Mouse (Mus musculus) bone marrow macrophage, adult 2 months (primary cell): Measurements from ENCODE around the gene Snapc3. TPM values are rescaled to one million over a fixed set of nuclear protein-coding genes. Genes with fewer than 3 reads are reported as not detected.
A peak's percentile ranks its signal among the peaks of the same experiment; 100 is the strongest.
"Not testable (repeated sequence)": the region's sequence is repeated elsewhere in the genome, so short reads cannot be mapped to it uniquely, and the experiment has no call there.

ENCODE experiments used
- H3K27ac ChIP-seq: 2 replicates; pipeline ENCODE4 v1.5.1; 2012; ENCODE audit warnings: low read depth, low read length; ENCODE audit not compliant: insufficient read depth
- H3K4me1 ChIP-seq: 2 replicates; pipeline ENCODE4 v1.6.1; 2012; ENCODE audit warnings: low read length; ENCODE audit not compliant: control insufficient read depth, insufficient read depth
- H3K4me3 ChIP-seq: 2 replicates; pipeline ENCODE4 v1.5.1; 2012; ENCODE audit warnings: mild to moderate bottlenecking, low read length, moderate library complexity; ENCODE audit not compliant: insufficient read depth
- CTCF ChIP-seq: IDR thresholded peaks from 2 replicates; pipeline ENCODE4 v1.5.1; 2012; ENCODE audit warnings: low read depth, mild to moderate bottlenecking, low read length, moderate library complexity
- POLR2A ChIP-seq: IDR thresholded peaks from 2 replicates; pipeline ENCODE4 v1.6.1; 2012; ENCODE audit warnings: mild to moderate bottlenecking, low read depth, low read length, borderline replicate concordance
- polyA plus RNA-seq: library from polyadenylated mRNA; stranded (reverse); fragments of >200 nt; gene quantifications from 2 replicates; pipeline ENCODE4 v1.2.4, GENCODE M21; 2012; ENCODE audit not compliant: missing spikeins, insufficient read depth, insufficient read length

Gene Snapc3
- polyA plus RNA-seq, 1 experiment: 14.2 TPM

DNA sequence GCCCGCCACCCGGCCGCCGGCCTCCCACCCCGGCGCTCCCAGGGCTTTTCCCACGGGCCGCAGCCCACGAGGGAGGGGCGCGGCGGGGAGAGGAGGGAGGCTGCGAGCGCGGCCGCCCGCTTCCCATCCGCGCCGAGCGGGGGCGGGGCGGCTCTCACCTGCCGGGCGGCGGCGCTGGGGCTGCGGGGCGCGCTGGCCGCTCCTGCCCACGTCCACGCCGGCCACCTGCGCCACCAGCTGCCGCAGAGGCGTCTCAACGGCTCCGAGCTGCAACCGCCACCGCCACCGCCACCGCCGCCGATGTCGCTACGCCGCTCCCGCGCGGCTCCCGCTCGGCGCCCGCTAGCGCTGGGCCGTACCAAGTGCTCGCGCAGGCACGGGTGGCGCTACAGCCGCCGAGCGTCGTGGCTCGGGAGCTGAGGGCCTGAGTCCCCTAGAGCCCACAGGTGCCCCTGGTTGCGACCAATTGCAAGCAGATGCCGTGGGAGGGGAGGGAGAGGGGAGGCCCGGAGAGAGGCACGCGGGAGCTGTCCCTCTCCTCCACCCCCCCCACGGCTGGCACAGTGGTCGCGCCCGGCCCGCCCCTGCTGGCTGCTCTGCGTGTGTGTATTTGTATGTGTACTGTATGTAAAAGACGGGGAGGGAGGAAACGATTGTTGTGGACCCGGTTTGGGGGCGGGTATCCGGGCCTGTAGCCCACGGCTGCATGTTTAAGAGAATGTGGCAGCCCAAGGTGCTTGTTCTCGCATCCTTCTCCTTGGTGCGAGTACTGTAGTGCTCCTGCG, 68.8 kb downstream of the Snapc3 start, which contains the start of gene Psip1:
TSS of gene Psip1 (minus strand) at position 343 of the 785 bp plus-strand sequence.
- Histone ChIP-seq H3K4me1 (peaks cover 4% of the 10 kb centered on the region), H3K4me3 (peak within 1 kb of the TSS; percentile 69), H3K27ac (peak within 1 kb of the TSS; percentile 81)
- TF ChIP-seq POLR2A: no peak
- no peak for TF ChIP-seq CTCF

DNA sequence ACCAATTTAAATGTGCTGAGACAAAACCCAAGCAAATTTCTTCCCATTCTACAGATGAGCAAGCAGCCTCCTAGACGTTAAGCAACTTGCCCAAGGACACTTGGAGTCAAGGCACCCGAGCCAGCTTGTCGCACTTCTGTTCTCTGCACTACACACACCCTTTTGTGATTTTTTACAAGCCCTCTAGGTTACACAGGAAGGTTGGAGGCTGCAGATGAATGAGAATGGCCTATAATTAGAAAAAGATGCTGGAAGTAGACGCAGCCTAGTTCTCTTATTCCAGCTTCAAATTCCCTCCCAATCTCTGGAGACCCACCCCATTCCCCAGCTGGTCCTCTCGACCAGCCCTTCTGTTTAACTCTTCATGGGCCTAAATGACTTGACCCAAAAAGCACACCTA, 71.6 kb downstream of the Snapc3 start:
- no peak for TF ChIP-seq CTCF
- no peak for TF ChIP-seq POLR2A
- H3K4me1 ChIP-seq: peaks cover 4% of the 10 kb centered on the region
- no peak overlapping the region for H3K27ac ChIP-seq
- H3K4me3 ChIP-seq: no peak overlapping the region

DNA sequence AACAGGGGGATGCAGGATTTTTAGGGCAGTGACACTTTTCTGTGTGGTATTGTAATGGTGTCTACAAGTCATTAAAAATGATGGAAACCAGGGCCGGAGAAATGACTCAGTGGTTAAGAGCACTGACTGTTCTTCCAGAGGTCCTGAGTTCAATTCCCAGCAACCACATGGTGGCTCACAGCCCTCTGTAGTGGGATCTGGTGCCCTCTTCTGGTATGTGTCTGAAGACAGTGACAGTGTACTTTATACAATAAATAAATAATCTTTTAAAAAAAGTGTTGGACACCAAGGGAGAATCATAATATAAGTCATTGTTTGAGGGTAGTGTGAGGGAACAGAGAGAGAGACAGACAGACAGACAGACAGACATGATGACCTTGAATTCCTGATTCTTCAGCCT, 75.6 kb downstream of the Snapc3 start:
- no peak for TF ChIP-seq CTCF
- Histone ChIP-seq H3K27ac (no peak overlapping the region), H3K4me3 (no peak overlapping the region), H3K4me1 (no peaks in the 10 kb centered on the region)

DNA sequence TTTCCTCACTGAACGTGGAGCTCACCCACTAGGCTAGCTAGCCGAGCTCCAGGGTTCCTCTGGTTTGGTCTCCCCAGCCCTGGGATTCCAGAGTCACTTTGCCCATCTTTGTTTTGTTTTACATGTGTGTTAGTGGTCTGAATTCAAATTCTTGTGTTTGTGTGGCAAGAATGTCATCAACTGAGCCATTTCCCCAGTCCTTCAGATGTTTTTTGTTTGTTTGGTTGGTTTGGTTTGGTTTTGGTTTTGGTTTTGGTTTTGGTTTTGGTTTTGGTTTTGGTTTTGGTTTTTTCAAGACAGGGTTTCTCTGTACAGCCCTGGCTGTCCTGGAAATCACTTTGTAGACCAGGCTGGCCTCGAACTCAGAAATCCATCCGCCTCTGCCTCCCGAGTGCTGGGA, 79.5 kb downstream of the Snapc3 start:
- not testable (repeated sequence) for H3K27ac ChIP-seq, H3K4me3 ChIP-seq

DNA sequence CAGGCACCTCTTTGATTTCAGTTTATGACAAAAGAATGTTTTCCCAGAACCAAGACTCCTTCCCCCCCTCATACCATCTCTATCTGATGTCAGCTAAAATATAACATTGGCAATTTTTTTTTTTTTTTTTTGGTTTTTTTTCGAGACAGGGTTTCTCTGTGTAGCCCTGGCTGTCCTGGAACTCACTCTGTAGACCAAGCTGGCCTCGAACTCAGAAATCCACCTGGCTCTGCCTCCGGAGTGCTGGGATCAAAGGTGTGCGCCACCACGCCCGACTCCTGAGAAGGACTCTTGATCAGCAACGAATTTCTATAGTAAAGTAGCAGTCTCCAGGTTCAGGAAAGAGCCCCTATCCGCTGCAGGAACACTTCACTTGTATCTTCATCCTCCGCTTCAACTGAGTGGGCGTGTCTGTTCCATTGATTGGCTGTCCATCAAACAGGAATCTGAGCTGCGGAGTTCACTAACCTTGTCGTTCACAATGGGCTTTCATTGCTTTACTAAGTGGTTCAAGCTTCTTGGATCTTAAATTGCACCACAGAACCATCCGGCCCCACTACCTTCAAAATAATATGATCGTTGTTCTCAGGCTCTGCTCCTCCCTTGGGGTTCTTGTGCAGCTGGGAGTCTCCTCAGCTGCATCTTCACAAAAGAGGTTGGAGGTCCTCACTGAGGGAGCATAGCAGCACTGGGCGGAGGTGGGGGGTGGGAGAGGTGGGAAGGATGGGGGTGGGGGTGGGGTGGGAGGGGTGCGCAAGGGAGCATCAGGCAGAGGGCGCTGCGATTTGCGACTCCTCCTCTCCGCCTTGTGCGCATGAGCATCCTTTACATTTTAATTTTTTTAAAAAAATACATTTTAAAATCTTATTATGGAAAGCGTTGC, 82.9 kb downstream of the Snapc3 start:
- no peaks in the 10 kb centered on the region for H3K4me1 ChIP-seq
- no peak overlapping the region for H3K27ac ChIP-seq
- H3K4me3 ChIP-seq: no peak overlapping the region
- TF ChIP-seq CTCF: no peak
- no peak for TF ChIP-seq POLR2A

More for the DNA sequence above, 79.5 kb downstream of the Snapc3 start:
- not testable (repeated sequence) for H3K4me1 ChIP-seq

DNA sequence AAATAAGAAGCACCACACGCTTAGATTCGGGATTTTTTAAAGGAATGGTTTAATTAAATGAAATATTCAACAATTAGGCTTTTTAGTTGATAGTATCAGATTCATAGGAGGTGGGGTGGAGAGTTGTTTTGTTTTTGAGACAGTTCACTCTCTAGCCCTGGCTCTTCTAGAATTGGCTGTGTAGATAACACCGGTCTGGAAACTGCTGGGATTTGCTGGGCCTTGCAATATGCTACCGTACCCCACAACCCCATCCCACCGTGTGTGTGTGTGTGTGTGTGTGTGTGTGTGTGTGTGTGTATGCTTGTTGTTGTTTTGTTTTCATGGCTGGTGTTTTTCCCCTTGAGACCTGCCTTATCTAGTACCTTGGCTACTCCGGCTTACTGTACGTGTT, 83.5 kb downstream of the Snapc3 start:
- H3K4me3 ChIP-seq: no peak overlapping the region
- no peak overlapping the region for H3K27ac ChIP-seq
- no peaks in the 10 kb centered on the region for H3K4me1 ChIP-seq
- TF ChIP-seq POLR2A (no peak), CTCF (no peak)

DNA sequence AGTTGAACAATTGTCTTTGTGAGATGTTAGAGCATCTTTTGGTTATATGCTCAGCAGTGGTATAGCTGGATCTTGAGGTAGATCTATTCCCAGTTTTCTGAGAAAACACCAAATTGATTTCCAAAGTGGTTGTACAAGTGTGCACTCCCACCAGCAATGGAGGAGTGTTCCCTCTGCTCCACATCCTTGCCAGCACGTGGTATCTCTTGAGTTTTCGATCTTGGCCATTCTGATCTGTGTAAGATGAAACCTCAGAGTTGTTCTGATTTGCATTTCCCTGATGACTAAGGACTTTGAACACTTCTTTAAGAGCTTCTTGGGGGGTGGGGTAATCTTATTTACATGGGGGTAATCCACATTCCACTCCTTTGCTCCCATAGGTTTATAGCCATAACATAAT, 92.1 kb downstream of the Snapc3 start:
- Histone ChIP-seq H3K4me1 (no peaks in the 10 kb centered on the region), H3K4me3 (no peak overlapping the region), H3K27ac (no peak overlapping the region)
- TF ChIP-seq POLR2A: no peak
- no peak for TF ChIP-seq CTCF

DNA sequence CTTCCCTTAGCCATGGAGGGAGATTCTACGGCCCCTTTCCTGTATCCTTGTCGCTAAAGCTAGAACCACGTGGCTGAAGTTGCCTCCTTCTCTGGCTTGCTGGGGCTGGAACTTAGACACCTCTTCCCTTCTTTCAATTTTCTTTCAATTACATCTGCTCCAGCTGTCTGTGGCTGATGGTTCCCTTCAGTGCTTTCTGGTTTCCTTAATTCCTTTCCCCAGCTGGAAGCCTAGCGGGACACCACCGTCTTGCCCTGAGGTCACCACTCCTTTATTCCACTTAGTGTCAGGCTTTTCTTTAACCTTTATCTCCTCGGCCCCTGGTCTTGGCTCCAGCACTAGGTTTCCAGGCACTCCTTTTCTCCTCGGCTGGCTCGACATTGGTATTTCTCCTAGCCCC, 93.6 kb downstream of the Snapc3 start:
- H3K27ac ChIP-seq: no peak overlapping the region
- no peak for TF ChIP-seq POLR2A
- TF ChIP-seq CTCF: no peak

DNA sequence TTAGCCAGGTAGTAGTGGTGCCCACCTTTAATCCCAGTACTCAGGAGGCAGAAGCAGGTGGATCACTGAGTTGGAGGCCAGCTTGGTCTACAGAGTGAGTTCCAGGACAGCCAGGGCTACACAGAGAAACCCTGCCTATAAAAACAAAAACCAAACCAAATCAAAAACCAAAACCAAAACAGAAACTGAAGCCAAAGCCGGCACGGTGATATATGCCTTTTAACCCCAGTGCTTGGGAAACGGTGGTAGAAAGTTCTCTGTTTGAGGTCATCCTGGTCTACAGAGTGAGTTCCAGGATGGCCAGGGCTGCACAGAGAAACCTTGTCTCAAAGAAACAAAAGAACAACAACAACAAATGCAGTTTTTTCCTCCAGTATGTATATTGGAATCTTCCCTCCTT, 94.7 kb downstream of the Snapc3 start:
- H3K27ac ChIP-seq: no peak overlapping the region
- H3K4me3 ChIP-seq: no peak overlapping the region
- TF ChIP-seq CTCF (no peak), POLR2A (no peak)
- H3K4me1 ChIP-seq: no peaks in the 10 kb centered on the region

More for the DNA sequence above, 93.6 kb downstream of the Snapc3 start:
- Histone ChIP-seq H3K4me3 (no peak overlapping the region), H3K4me1 (no peaks in the 10 kb centered on the region)

DNA sequence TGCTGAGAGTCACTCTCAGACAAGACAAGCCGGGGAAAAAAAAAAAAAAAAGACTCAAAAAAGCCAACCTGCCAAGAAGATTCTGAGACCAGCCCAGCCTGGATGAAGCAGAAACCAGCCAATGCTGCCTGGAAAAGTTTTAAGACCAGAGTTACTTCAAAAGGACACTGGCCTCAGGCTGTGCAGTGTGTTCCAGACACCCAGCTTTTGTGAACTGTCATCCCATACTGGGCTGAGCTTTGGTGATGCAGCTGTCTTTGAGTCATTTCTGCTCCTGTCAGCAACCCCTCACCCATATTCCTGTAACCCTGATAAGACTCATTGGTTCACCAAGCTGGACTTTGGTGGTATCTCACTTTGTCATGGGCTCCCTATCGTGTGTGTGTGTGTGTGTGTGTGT, 95.1 kb downstream of the Snapc3 start:
- Histone ChIP-seq H3K27ac (no peak overlapping the region), H3K4me3 (no peak overlapping the region), H3K4me1 (no peaks in the 10 kb centered on the region)
- no peak for TF ChIP-seq CTCF
- TF ChIP-seq POLR2A: no peak
